Mouse (Mus musculus) spleen, postnatal 10 days (tissue): ENCODE results near the gene Tuba3b.

Source experiments
- DNase-seq, 2 experiments: peaks; one replicate each; pipeline ENCODE4 v3.0.0; 2021 to 2022; ENCODE audit warnings: low spot score in 2 of 2

Gene Tuba3b

GRCm38 (mm10) chr6:145665751-145666150 lies 50.2 kb downstream of the Tuba3b start:
- no peak for DNase-seq

GRCm38 (mm10) chr6:145667654-145668053 lies 52.1 kb downstream of the Tuba3b start:
- DNase-seq: no peak

GRCm38 (mm10) chr6:145669596-145670071 lies 54.1 kb downstream of the Tuba3b start:
- peak in 1 of 2 experiments; percentile 5 for DNase-seq
